ENCODE assay signal across 12 mouse cellular contexts in genomic region chr10:108852757-108853156, GRCm38 (mm10).
"Had no signal": no experiment of that assay in that cellular context is flagged by ENCODE, and none has a peak within 500 bp of the region (broad histone marks: within the 10 kb centered on the region; RNA-seq: fewer than 3 reads in every experiment).

No protein-coding gene starts in this region.

- DNase-seq: kidney, adult 18-20 months; kidney, postnatal 10 days; kidney, postnatal 4 days; left cerebral cortex, postnatal 4 days; lung, adult 18-20 months; retina, postnatal 1 day; right cerebral cortex, postnatal 14 days; thymus, postnatal 36 days had no signal

- H3K36me3 ChIP-seq: limb, embryonic 13.5 days; midbrain, embryonic 13.5 days; neural tube, embryonic 12.5 days; stomach, embryonic 15.5 days had no signal

- H3K27me3 ChIP-seq: limb, embryonic 13.5 days; midbrain, embryonic 13.5 days; neural tube, embryonic 12.5 days; stomach, embryonic 15.5 days had no signal

- ATAC-seq: midbrain, embryonic 13.5 days had no signal

- H3K4me3 ChIP-seq: limb, embryonic 13.5 days; midbrain, embryonic 13.5 days; neural tube, embryonic 12.5 days; stomach, embryonic 15.5 days had no signal
